Mouse (Mus musculus): Measurements from ENCODE around the gene Krtap3-3. TPM values are rescaled to one million over a fixed set of nuclear protein-coding genes. Genes with fewer than 3 reads are reported as not detected.

Krtap3-3 gene
- polyA plus RNA-seq, 1 experiment, result not detected

DNA sequence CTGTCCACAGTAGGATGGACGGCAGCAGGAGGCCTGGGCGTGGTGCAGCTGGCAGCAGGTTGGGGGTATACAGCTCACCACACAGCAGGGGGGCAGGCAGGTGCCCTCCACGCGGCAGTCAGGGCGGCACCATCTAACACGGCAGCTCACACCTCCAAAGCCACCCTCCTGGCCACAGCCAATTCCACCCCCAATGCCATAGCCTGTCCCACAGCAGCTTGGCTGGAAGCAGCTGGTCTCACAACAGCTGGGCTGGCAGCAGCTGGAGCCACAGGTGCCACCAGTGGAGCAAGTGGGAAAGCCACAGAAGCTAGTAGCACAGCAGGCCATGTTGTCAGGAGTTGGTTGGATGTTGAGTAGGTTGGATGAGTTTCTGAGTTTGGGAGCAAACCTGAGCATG is 30.0 kb upstream of the Krtap3-3 start, which contains the start of gene Krtap1-5:
TSS of gene Krtap1-5 (minus strand) at position 381 of the 400 bp plus-strand sequence.
- TF ChIP-seq CTCF (IDR thresholded peaks at IDR 0.05; ENCODE audit: extremely low read depth, insufficient read length, insufficient replicate concordance, low read depth, low read length), result no peak
- no peak for TF ChIP-seq POLR2A (IDR thresholded peaks at IDR 0.05; ENCODE audit: low read depth, low read length)
- H3K27me3 ChIP-seq (ENCODE audit: control insufficient read depth, insufficient read depth, low read length), result no peaks in the 10 kb centered on the region
- H3K36me3 ChIP-seq (ENCODE audit: control insufficient read depth, insufficient read depth, low read length), result no peaks in the 10 kb centered on the region
- H3K4me3 ChIP-seq (ENCODE audit: low read depth, low read length), result no peak within 1 kb of the TSS
- H3K27ac ChIP-seq (ENCODE audit: insufficient read depth, low read depth, low read length), result no peak within 1 kb of the TSS
- WGBS, result 78% methylated on average over 6 of the region's 6 CpGs
- no peaks in the 10 kb centered on the region for H3K4me1 ChIP-seq (ENCODE audit: control insufficient read depth, insufficient read depth, insufficient read length, low read length)

- Histone ChIP-seq H3K4me3 (ENCODE audit: low read depth, low read length) (no peak overlapping the region), H3K4me1 (ENCODE audit: control insufficient read depth, insufficient read depth, insufficient read length, low read length) (peaks cover 2% of the 10 kb centered on the region; the same call in 1 of the 2 replicates), H3K36me3 (ENCODE audit: control insufficient read depth, insufficient read depth, low read length) (no peaks in the 10 kb centered on the region), H3K27me3 (ENCODE audit: control insufficient read depth, insufficient read depth, low read length) (no peaks in the 10 kb centered on the region), H3K27ac (ENCODE audit: insufficient read depth, low read depth, low read length) (no peak overlapping the region)
- 1% methylated on average over 7 of the region's 7 CpGs for WGBS
- TF ChIP-seq CTCF (IDR thresholded peaks at IDR 0.05; ENCODE audit: extremely low read depth, insufficient read length, insufficient replicate concordance, low read depth, low read length), result peak; percentile 87; the same call in 1 of the 2 replicates
- TF ChIP-seq POLR2A (IDR thresholded peaks at IDR 0.05; ENCODE audit: low read depth, low read length), result no peak
These were observed 23.4 kb upstream of the Krtap3-3 start for GRCm38 (mm10) chr11:99574106-99574505.

- H3K36me3 ChIP-seq (ENCODE audit: control insufficient read depth, insufficient read depth, low read length), result no peaks in the 10 kb centered on the region
- no peaks in the 10 kb centered on the region for H3K27me3 ChIP-seq (ENCODE audit: control insufficient read depth, insufficient read depth, low read length)
- 70% methylated on average over 4 of the region's 4 CpGs for WGBS
- H3K4me3 ChIP-seq (ENCODE audit: low read depth, low read length), result no peak overlapping the region
- TF ChIP-seq CTCF (IDR thresholded peaks at IDR 0.05; ENCODE audit: extremely low read depth, insufficient read length, insufficient replicate concordance, low read depth, low read length) (no peak), POLR2A (IDR thresholded peaks at IDR 0.05; ENCODE audit: low read depth, low read length) (no peak)
- no peak overlapping the region for H3K27ac ChIP-seq (ENCODE audit: insufficient read depth, low read depth, low read length)
- peaks cover 2% of the 10 kb centered on the region; the same call in 1 of the 2 replicates for H3K4me1 ChIP-seq (ENCODE audit: control insufficient read depth, insufficient read depth, insufficient read length, low read length)
These were observed 22.5 kb upstream of the Krtap3-3 start for GRCm38 (mm10) chr11:99573164-99573563.

GRCm38 (mm10) chr11:99566530-99566929 is 15.9 kb upstream of the Krtap3-3 start, which contains the start of gene Krtap3-1:
Gene Krtap3-1 (minus strand): TSS chr11:99566630.
- Histone ChIP-seq H3K27me3 (ENCODE audit: control insufficient read depth, insufficient read depth, low read length) (no peaks in the 10 kb centered on the region), H3K4me3 (ENCODE audit: low read depth, low read length) (no peak within 1 kb of the TSS), H3K27ac (ENCODE audit: insufficient read depth, low read depth, low read length) (no peak within 1 kb of the TSS), H3K36me3 (ENCODE audit: control insufficient read depth, insufficient read depth, low read length) (no peaks in the 10 kb centered on the region), H3K4me1 (ENCODE audit: control insufficient read depth, insufficient read depth, insufficient read length, low read length) (peaks cover 7% of the 10 kb centered on the region; the same call in 1 of the 2 replicates)
- TF ChIP-seq CTCF (IDR thresholded peaks at IDR 0.05; ENCODE audit: extremely low read depth, insufficient read length, insufficient replicate concordance, low read depth, low read length) (no peak), POLR2A (IDR thresholded peaks at IDR 0.05; ENCODE audit: low read depth, low read length) (no peak)
- 63% methylated on average over 7 of the region's 7 CpGs for WGBS

DNA sequence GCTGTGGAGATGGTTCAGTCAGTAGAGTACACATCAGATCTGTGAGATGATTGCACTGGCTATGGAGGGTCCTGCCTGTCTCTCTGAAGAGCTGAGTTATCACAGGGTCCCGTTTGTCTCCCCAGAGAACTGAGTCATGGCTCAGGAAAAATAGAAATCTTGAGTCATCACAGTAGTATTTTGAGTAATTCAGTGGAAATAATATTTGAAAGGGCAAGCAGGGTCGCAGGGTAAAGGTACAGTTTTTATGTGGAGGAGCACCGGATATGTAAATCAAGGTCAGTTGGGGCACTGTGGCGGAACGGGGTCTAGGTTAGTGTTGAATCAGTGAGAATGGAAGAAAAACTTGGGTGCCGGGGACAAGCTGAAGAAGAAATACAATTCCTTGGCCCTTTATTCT is 11.9 kb upstream of the Krtap3-3 start:
- 79% methylated on average over 6 of the region's 6 CpGs for WGBS
- no peaks in the 10 kb centered on the region for H3K36me3 ChIP-seq (ENCODE audit: control insufficient read depth, insufficient read depth, low read length)

GRCm38 (mm10) chr11:99559366-99559765 is 8.7 kb upstream of the Krtap3-3 start, which contains the start of gene Gm11939:
Gene Gm11939 (minus strand): TSS chr11:99559466.
- WGBS, result 68% methylated on average over 9 of the region's 9 CpGs
- TF ChIP-seq POLR2A (IDR thresholded peaks at IDR 0.05; ENCODE audit: low read depth, low read length) (no peak), CTCF (IDR thresholded peaks at IDR 0.05; ENCODE audit: extremely low read depth, insufficient read length, insufficient replicate concordance, low read depth, low read length) (no peak)

More for the DNA sequence above, 11.9 kb upstream of the Krtap3-3 start:
- H3K4me1 ChIP-seq (ENCODE audit: control insufficient read depth, insufficient read depth, insufficient read length, low read length), result peaks cover 4% of the 10 kb centered on the region; the same call in 1 of the 2 replicates
- no peak for TF ChIP-seq CTCF (IDR thresholded peaks at IDR 0.05; ENCODE audit: extremely low read depth, insufficient read length, insufficient replicate concordance, low read depth, low read length)
- no peaks in the 10 kb centered on the region for H3K27me3 ChIP-seq (ENCODE audit: control insufficient read depth, insufficient read depth, low read length)
- no peak overlapping the region for H3K4me3 ChIP-seq (ENCODE audit: low read depth, low read length)
- H3K27ac ChIP-seq (ENCODE audit: insufficient read depth, low read depth, low read length), result no peak overlapping the region

GRCm38 (mm10) chr11:99557976-99558745 is 7.5 kb upstream of the Krtap3-3 start:
- WGBS, result 86% methylated on average over 3 of the region's 3 CpGs
- TF ChIP-seq CTCF (IDR thresholded peaks at IDR 0.05; ENCODE audit: extremely low read depth, insufficient read length, insufficient replicate concordance, low read depth, low read length) (no peak), POLR2A (IDR thresholded peaks at IDR 0.05; ENCODE audit: low read depth, low read length) (no peak)
- H3K36me3 ChIP-seq (ENCODE audit: control insufficient read depth, insufficient read depth, low read length), result no peaks in the 10 kb centered on the region
- H3K27ac ChIP-seq (ENCODE audit: insufficient read depth, low read depth, low read length), result no peak overlapping the region
- no peaks in the 10 kb centered on the region for H3K27me3 ChIP-seq (ENCODE audit: control insufficient read depth, insufficient read depth, low read length)
- peaks cover 2% of the 10 kb centered on the region; the same call in 1 of the 2 replicates for H3K4me1 ChIP-seq (ENCODE audit: control insufficient read depth, insufficient read depth, insufficient read length, low read length)
- no peak overlapping the region for H3K4me3 ChIP-seq (ENCODE audit: low read depth, low read length)

More at GRCm38 (mm10) chr11:99559366-99559765, 8.7 kb upstream of the Krtap3-3 start, which contains the start of gene Gm11939:
- no peaks in the 10 kb centered on the region for H3K36me3 ChIP-seq (ENCODE audit: control insufficient read depth, insufficient read depth, low read length)
- H3K4me3 ChIP-seq (ENCODE audit: low read depth, low read length), result no peak within 1 kb of the TSS
- no peaks in the 10 kb centered on the region; the same call in 1 of the 2 replicates for H3K4me1 ChIP-seq (ENCODE audit: control insufficient read depth, insufficient read depth, insufficient read length, low read length)
- H3K27ac ChIP-seq (ENCODE audit: insufficient read depth, low read depth, low read length), result no peak within 1 kb of the TSS
- H3K27me3 ChIP-seq (ENCODE audit: control insufficient read depth, insufficient read depth, low read length), result no peaks in the 10 kb centered on the region

All from small intestine, adult 2 months (tissue).